Comparison of ENCODE assay signal across 8 mouse cellular contexts in genomic region chr11:115999538-116000143, GRCm38 (mm10). TPM values are rescaled to one million over a fixed set of nuclear protein-coding genes. Genes with fewer than 3 reads are reported as not detected.
A peak's percentile ranks its signal among the peaks of the same experiment; 100 is the strongest.
DNase-seq lines count a peak whose midpoint lies in the region; ATAC-seq lines count a peak whose summit lies in the region.

No protein-coding gene starts in this region.

- DNase-seq in kidney, adult 11 months, result peak; percentile 72
- DNase-seq in brain, adult 2 months (ENCODE audit: low read depth, low spot score), result peak; percentile 86
- peak; percentile 84 for DNase-seq in forebrain, embryonic 14.5 days (ENCODE audit: low spot score)
- peak; percentile 70 to 81 for DNase-seq in left cerebral cortex, postnatal 10 days (ENCODE audit: extremely low spot score in 1 of 2, low spot score in 2 of 2)
- DNase-seq in midbrain, embryonic 11.5 days (ENCODE audit: low spot score, missing footprints), result peak; percentile 96
- DNase-seq in spleen, postnatal 4 days (ENCODE audit: low spot score in 2 of 2), result peak; percentile 73 to 88

- intact Hi-C loops in left cerebral cortex, postnatal 10 days (cut with DNase I), result loop anchor here (2.0 to 10.0 kb wide), 2 partner anchors 61 to 265 kb away; no protein-coding TSS in a partner anchor

- H3K9ac ChIP-seq in kidney, embryonic 16.5 days (replicated peaks; ENCODE audit: low read length), result no peak overlapping the region
- H3K9ac ChIP-seq in forebrain, embryonic 14.5 days (ENCODE audit: low read length), result no peak overlapping the region
- H3K9ac ChIP-seq in hindbrain, embryonic 12.5 days, result no peak overlapping the region
- no peak overlapping the region for H3K9ac ChIP-seq in midbrain, embryonic 11.5 days (ENCODE audit: low read length)

- no peak for ATAC-seq in kidney, embryonic 16.5 days (ENCODE audit: low FRiP score, low TSS enrichment)
- ATAC-seq in forebrain, embryonic 14.5 days, result peak; percentile 54; the same call in 1 of the 2 replicates
- peak; percentile 20; the same call in 1 of the 2 replicates for ATAC-seq in hindbrain, embryonic 12.5 days (ENCODE audit: low FRiP score)
- 0 out of 2 replicates have a peak, but pooled peaks have one; percentile 16 for ATAC-seq in midbrain, embryonic 11.5 days (ENCODE audit: low FRiP score)

- H3K4me2 ChIP-seq in kidney, embryonic 16.5 days (replicated peaks; ENCODE audit: low read depth, low read length), result no peak overlapping the region
- no peak overlapping the region for H3K4me2 ChIP-seq in forebrain, embryonic 14.5 days (ENCODE audit: low read length)
- H3K4me2 ChIP-seq in hindbrain, embryonic 12.5 days (replicated peaks), result no peak overlapping the region; the same call in 1 of the 2 replicates
- H3K4me2 ChIP-seq in midbrain, embryonic 11.5 days, result no peak overlapping the region

- peaks cover 5% of the 10 kb centered on the region; the same call in 1 of the 2 replicates for H3K4me1 ChIP-seq in kidney, embryonic 16.5 days (ENCODE audit: insufficient read depth, low read length)
- H3K4me1 ChIP-seq in forebrain, embryonic 14.5 days (ENCODE audit: control insufficient read depth, insufficient read depth, low read length), result 0 out of 2 replicates have a peak, but pooled peaks cover 2% of the 10 kb centered on the region
- H3K4me1 ChIP-seq in hindbrain, embryonic 12.5 days, result peaks cover 8% of the 10 kb centered on the region
- peaks cover 2% of the 10 kb centered on the region; the same call in 1 of the 2 replicates for H3K4me1 ChIP-seq in midbrain, embryonic 11.5 days (ENCODE audit: control insufficient read depth, insufficient read depth, low read length)

- H3K27me3 ChIP-seq in kidney, embryonic 16.5 days (ENCODE audit: insufficient read depth, low read length), result no peaks in the 10 kb centered on the region; the same call in 1 of the 2 replicates
- no peaks in the 10 kb centered on the region for H3K27me3 ChIP-seq in forebrain, embryonic 14.5 days (replicated peaks; ENCODE audit: control insufficient read depth, insufficient read depth, low read length)
- H3K27me3 ChIP-seq in hindbrain, embryonic 12.5 days, result peaks cover 7% of the 10 kb centered on the region; the same call in 1 of the 2 replicates
- no peaks in the 10 kb centered on the region for H3K27me3 ChIP-seq in midbrain, embryonic 11.5 days (ENCODE audit: control insufficient read depth, insufficient read depth, low read length)

- H3K27ac ChIP-seq in kidney, embryonic 16.5 days (ENCODE audit: low read length), result no peak overlapping the region
- H3K27ac ChIP-seq in forebrain, embryonic 14.5 days (ENCODE audit: low read depth, low read length), result no peak overlapping the region
- H3K27ac ChIP-seq in hindbrain, embryonic 12.5 days, result no peak overlapping the region
- no peak overlapping the region for H3K27ac ChIP-seq in midbrain, embryonic 11.5 days (ENCODE audit: low read depth, low read length)

- no peak overlapping the region for H3K4me3 ChIP-seq in kidney, embryonic 16.5 days (ENCODE audit: low read length)
- H3K4me3 ChIP-seq in forebrain, embryonic 14.5 days (ENCODE audit: low read depth, low read length), result no peak overlapping the region
- no peak overlapping the region for H3K4me3 ChIP-seq in hindbrain, embryonic 12.5 days
- H3K4me3 ChIP-seq in midbrain, embryonic 11.5 days (ENCODE audit: low read depth, low read length), result no peak overlapping the region

- WGBS in kidney, embryonic 16.5 days, result 11% methylated on average over 14 of the region's 14 CpGs
- WGBS in forebrain, embryonic 14.5 days, result 20% methylated on average over 14 of the region's 14 CpGs
- WGBS in hindbrain, embryonic 12.5 days, result 15% methylated on average over 14 of the region's 14 CpGs
- WGBS in midbrain, embryonic 11.5 days, result 22% methylated on average over 14 of the region's 14 CpGs

- H3K36me3 ChIP-seq in kidney, embryonic 16.5 days (ENCODE audit: insufficient read depth, low read length), result no peaks in the 10 kb centered on the region
- no peaks in the 10 kb centered on the region for H3K36me3 ChIP-seq in forebrain, embryonic 14.5 days (ENCODE audit: control insufficient read depth, insufficient read depth, low read length)
- no peaks in the 10 kb centered on the region for H3K36me3 ChIP-seq in hindbrain, embryonic 12.5 days
- no peaks in the 10 kb centered on the region for H3K36me3 ChIP-seq in midbrain, embryonic 11.5 days (ENCODE audit: control insufficient read depth, insufficient read depth, low read length)

- H3K9me3 ChIP-seq in kidney, embryonic 16.5 days (ENCODE audit: low read length), result no peaks in the 10 kb centered on the region
- no peaks in the 10 kb centered on the region for H3K9me3 ChIP-seq in forebrain, embryonic 14.5 days (replicated peaks; ENCODE audit: control insufficient read depth, low read length)
- no peaks in the 10 kb centered on the region for H3K9me3 ChIP-seq in hindbrain, embryonic 12.5 days (replicated peaks)
- no peaks in the 10 kb centered on the region for H3K9me3 ChIP-seq in midbrain, embryonic 11.5 days (ENCODE audit: control insufficient read depth, low read length)

RNA-seq across cellular contexts. Expression of gene Galk1, which starts 12.9 kb away (rescaled TPM):
- polyA plus RNA-seq in kidney, embryonic 16.5 days (2015; fragmentation: Nextera tagmentation; extraction: Ambion mirVana), result 222 and 240 TPM in 2 replicates
- polyA plus RNA-seq in forebrain, embryonic 14.5 days (2014; fragmentation: Nextera tagmentation; extraction: Ambion mirVana), result 53.9 and 59.5 TPM in 2 replicates
- polyA plus RNA-seq in hindbrain, embryonic 12.5 days (2016; fragmentation: Nextera tagmentation; extraction: Ambion mirVana), result 109 and 115 TPM in 2 replicates
- 10 to 100 TPM; 25.6 to 28.1 TPM for total RNA-seq in left cerebral cortex, postnatal 10 days (2021)
- polyA plus RNA-seq in midbrain, embryonic 11.5 days (2014; fragmentation: Nextera tagmentation; extraction: Ambion mirVana), result 82.5 and 93.4 TPM in 2 replicates

RNA-seq across cellular contexts. Expression of gene Itgb4, which starts 25.1 kb away (rescaled TPM):
- polyA plus RNA-seq in kidney, embryonic 16.5 days (2015; fragmentation: Nextera tagmentation; extraction: Ambion mirVana), result 2.5 and 3.4 TPM in 2 replicates
- polyA plus RNA-seq in forebrain, embryonic 14.5 days (2014; fragmentation: Nextera tagmentation; extraction: Ambion mirVana), result 0.48 and 0.62 TPM in 2 replicates
- polyA plus RNA-seq in hindbrain, embryonic 12.5 days (2016; fragmentation: Nextera tagmentation; extraction: Ambion mirVana), result 1.7 and 2.1 TPM in 2 replicates
- total RNA-seq in left cerebral cortex, postnatal 10 days (2021), result 1 to 10 TPM; 4.7 to 4.8 TPM
- polyA plus RNA-seq in midbrain, embryonic 11.5 days (2014; fragmentation: Nextera tagmentation; extraction: Ambion mirVana), result 0.23 and 0.25 TPM in 2 replicates

RNA-seq across cellular contexts. Expression of gene H3f3b, which starts 28.1 kb away (rescaled TPM):
- 1,676 and 1,744 TPM in 2 replicates for polyA plus RNA-seq in kidney, embryonic 16.5 days (2015; fragmentation: Nextera tagmentation; extraction: Ambion mirVana)
- polyA plus RNA-seq in forebrain, embryonic 14.5 days (2014; fragmentation: Nextera tagmentation; extraction: Ambion mirVana), result 2,620 and 3,081 TPM in 2 replicates
- polyA plus RNA-seq in hindbrain, embryonic 12.5 days (2016; fragmentation: Nextera tagmentation; extraction: Ambion mirVana), result 2,216 and 2,474 TPM in 2 replicates
- 100 to 1,000 TPM; 320 to 336 TPM for total RNA-seq in left cerebral cortex, postnatal 10 days (2021)
- 1,982 and 2,171 TPM in 2 replicates for polyA plus RNA-seq in midbrain, embryonic 11.5 days (2014; fragmentation: Nextera tagmentation; extraction: Ambion mirVana)

RNA-seq across cellular contexts. Expression of gene Unk, which starts 30.5 kb away (rescaled TPM):
- polyA plus RNA-seq in kidney, embryonic 16.5 days (2015; fragmentation: Nextera tagmentation; extraction: Ambion mirVana), result 41.2 and 46.6 TPM in 2 replicates
- 23.4 and 24.9 TPM in 2 replicates for polyA plus RNA-seq in forebrain, embryonic 14.5 days (2014; fragmentation: Nextera tagmentation; extraction: Ambion mirVana)
- 48.8 and 49.1 TPM in 2 replicates for polyA plus RNA-seq in hindbrain, embryonic 12.5 days (2016; fragmentation: Nextera tagmentation; extraction: Ambion mirVana)
- 10 to 100 TPM; 24.8 to 25.8 TPM for total RNA-seq in left cerebral cortex, postnatal 10 days (2021)
- 23.4 and 24.1 TPM in 2 replicates for polyA plus RNA-seq in midbrain, embryonic 11.5 days (2014; fragmentation: Nextera tagmentation; extraction: Ambion mirVana)
